Mouse (Mus musculus) thymus, adult 2 months (tissue): ENCODE measurements around the gene Etnppl.

Experiments used
- CTCF ChIP-seq: fragments of 200-500 bp; IDR thresholded peaks from 2 replicates; pipeline ENCODE4 v1.5.1; 2012; ENCODE audit warnings: mild to moderate bottlenecking, control low read depth, low read length, moderate library complexity, borderline replicate concordance; ENCODE audit not compliant: control insufficient read depth, poor library complexity, insufficient read depth; ENCODE audit errors: extremely low read depth
- POLR2A ChIP-seq: fragments of 200-500 bp; IDR thresholded peaks from 2 replicates; pipeline ENCODE4 v1.6.1; 2012; ENCODE audit warnings: mild to moderate bottlenecking, low read length, control low read depth, moderate library complexity; ENCODE audit not compliant: control insufficient read depth, poor library complexity, insufficient read depth; ENCODE audit errors: extremely low read depth

- TF ChIP-seq CTCF (no peak), POLR2A (no peak)
These were observed 67.7 kb downstream of the Etnppl start for GRCm38 (mm10) chr3:130685014-130685366.
